Mouse (Mus musculus) WW6 (cell line): ENCODE measurements around the gene Nfix.

ENCODE experiments used
- DNase-seq: peaks from one replicate; pipeline ENCODE4 v3.0.0-alpha.2; 2013; ENCODE audit warnings: low read depth, low spot score

The Nfix gene

DNA sequence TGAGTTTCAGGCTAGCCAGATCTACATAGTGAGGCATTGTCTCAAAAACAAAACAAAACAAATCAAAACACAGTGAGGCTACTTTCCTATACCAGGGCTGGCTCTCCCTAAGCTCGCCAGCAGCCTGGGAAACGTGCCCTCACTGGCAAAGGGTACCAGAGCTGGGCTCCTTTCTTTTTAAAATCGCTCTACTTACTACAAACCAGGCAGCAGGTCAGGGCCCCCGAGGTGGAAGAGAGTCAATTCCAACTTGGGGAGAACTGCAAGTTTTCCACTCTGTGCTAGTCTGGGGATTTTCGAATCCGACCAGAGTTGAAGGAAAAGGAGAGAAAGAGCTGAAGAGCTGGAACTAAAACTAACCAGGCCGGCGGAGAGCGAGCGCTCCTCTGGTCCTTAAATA lies 17.5 kb downstream of the Nfix start:
- DNase-seq = no peak

DNA sequence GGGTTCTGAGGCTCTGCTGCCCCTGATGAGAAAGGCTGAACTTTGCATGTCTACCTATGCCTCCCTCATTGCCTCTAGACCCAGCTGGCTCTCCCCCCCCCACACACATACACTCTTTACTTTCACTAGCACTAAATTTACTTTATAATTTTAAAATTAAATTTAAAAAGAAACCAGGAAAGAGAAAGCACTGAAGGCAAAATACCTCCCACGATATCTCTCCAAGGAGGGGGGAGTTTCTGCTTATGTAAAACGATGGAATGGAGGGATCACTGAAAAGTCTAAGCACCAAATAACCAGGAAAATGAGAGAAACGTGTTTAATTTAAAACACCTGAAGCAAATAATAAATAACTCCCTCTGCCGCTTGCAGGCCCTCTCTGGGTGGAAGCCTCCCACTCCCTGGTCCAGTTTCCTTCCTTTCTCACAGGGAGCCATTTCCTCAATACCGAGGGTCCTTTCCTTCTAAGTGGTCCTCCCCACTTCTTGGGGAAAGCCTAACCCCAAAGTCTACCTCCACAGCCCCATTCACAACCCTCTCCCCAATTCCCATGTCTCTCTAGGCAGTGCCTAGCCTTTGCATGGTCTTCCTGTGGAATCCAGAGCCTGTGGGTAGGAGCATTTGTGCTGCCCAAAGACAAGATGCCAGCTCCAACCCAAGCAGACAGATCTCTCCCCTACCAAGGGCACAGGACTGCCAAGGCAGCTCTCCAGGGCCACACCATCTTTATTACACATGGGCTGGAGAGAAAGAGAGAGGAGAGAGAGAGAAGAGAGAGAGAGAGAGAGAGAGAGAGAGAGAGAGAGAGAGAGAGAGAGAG lies 18.2 kb downstream of the Nfix start:
- no peak for DNase-seq

DNA sequence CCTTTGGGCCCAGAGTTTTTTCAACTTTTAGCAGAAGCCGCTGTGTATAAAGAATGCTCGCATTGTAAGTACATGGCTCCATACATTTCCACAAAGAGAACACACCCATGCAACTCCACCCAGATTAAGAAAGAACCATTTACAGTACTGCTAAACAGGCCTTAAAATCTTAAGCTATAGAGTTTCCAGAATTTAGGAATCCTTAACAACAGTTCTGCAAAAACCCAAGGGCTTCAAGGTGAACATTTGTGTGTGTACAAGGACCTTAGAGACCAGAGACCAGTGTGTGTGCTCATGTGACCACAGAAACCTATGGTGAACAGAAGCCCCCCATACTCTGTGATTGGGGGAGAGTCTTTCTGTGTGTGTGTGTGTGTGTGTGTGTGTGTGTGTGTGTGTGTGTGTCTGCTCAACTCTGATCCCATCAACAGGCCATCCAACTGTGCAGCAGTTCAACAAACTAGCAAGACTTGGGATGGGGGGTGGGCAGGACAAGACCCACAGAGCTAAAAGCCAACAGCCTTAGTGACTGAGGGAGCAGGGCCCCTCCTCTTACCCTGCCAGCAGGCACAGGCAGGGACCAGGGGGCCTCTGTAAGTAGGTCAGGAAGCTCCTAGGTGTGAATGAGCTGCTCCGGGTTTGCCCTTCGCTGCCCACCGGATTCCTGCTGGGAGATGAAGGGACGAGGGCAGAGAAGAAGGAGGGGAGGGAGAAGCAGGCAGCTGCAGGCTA lies 19.0 kb downstream of the Nfix start:
- DNase-seq = no peak

DNA sequence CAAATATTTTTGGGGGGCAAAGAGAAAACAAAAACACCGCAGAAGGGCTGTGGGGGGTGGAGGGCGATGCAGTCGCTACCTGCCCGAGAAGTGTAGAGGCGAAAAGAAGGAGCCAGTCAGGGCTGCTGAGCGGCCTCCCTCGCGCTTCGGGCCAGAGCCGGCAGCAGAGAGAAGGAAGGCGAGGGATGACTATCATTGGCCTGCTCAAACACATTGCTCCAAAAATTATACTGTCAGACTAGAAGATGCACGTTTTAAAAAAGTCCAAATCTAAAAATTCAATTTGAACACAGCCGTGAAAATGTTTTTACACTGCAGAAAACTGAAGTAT lies 20.0 kb downstream of the Nfix start:
- DNase-seq = no peak

DNA sequence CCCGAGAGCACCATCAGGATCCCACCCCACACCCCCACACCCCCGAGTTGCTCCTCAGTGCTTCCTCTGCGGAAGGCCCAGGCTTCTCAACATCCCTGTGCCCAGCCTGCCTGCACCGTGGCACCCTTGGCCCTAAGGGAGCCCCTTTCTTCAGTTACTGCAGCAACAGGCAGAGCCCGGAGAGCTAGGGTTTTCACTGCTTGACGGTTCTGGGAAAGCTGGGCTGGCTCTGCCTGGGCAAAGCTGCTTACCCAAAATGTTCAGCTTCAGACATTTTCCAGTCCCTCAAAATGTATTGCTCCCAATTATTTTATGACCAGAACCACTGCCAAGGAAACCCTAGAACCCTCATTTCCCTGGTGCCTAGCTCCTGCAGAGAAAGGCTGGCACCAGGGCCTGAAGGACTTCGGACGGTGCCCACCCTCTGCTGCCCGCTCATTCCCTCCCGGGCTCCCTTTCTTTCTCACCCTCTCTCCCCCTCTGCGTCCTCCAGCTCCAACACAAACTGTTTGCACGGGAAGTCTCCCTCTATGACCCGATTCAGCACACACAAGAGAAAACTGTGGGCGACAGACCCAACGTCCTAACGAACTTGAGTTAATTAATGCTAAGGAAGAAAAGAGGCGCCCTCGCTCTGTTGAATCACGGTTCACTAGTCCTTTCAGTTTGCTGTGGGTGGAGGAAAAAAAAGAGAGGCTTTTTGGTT lies 20.5 kb downstream of the Nfix start:
- no peak for DNase-seq

DNA sequence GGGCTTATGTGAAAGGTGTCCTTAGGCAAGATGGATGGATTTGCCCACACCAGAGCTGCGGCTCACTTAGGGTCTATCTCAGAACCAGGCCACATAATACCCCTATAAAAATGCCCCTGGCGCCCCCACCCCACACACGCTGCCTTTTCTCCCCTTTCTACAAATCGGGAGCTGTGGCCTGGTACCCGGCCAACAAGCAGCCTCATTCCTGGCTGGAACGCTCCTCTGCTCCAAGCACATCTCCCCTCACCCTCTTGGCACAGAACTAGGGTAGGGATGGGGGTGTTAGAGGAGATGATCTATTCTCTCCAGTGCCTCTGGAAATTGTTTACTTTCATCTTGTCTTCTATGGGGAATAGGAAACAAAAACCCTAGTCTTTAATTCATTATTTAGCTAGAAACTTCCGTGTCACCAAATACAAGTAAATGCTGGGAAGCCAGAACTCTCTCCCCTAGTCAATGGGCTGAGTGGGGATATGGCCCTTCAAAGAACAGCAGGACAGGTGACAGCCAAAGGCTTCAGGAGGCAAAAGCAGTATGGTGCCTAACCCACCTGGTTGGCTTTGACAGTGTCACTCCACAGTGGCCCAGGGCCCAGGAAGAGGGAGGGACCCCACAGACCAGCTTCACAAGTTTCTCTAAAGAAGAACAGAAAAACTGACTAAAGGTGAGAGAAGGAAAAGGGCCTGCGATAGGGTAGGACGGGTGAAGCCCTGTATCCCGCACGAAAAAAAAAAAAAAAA lies 21.3 kb downstream of the Nfix start:
- no peak for DNase-seq

DNA sequence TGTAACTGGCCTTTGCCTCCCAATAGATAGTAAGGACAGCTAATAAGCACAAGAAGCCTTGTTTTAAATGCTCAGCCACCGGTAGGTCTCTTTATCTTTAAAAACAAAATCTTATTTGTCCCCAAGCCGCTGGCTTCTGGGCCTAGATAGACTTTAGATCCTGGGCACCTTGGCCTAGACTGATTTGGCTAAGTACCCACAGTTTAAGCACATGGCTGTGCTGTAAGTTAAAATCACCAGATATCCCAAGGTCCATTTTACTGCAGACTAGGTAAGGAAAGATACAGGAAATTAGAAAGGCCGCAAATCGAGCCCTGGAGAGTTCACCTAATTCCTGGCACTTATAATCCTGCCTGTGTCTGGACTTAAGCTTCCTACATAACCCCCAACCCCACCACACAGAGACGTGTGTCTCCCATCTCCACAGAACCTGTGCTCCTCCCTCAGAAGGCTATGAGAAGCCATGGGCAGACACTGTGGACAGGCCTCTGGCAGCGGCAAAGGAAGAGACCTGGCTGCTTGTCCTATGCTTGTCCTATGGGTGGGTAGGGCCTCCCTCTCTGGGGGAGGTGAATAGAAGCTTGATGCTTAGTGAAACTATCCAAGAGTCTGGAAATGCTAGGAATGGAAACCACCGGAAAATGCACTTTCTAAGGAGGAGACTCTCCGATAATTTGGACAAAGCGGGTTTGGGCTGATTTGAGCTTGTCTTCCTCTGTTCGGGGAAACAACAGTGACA lies 22.1 kb downstream of the Nfix start:
- no peak for DNase-seq

DNA sequence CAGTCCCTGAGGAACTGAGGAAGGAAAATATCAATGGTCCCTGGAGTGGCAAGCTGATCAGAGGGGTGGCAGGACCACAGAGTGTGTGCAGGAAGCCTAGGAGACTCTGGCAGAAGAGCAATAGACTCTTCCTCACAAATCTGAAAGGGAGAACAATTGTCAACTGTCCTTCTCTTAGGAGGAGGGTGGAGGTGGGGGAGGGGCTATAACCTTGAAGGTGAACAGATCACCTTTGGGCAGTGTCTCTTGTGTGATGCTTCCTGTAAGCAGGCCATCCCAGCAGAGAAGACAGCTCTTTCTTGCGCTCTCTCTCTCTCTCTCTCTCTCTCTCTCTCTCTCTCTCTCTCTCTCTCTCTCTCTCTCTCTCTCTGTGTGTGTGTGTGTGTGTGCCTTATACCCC lies 23.6 kb downstream of the Nfix start:
- no peak for DNase-seq

DNA sequence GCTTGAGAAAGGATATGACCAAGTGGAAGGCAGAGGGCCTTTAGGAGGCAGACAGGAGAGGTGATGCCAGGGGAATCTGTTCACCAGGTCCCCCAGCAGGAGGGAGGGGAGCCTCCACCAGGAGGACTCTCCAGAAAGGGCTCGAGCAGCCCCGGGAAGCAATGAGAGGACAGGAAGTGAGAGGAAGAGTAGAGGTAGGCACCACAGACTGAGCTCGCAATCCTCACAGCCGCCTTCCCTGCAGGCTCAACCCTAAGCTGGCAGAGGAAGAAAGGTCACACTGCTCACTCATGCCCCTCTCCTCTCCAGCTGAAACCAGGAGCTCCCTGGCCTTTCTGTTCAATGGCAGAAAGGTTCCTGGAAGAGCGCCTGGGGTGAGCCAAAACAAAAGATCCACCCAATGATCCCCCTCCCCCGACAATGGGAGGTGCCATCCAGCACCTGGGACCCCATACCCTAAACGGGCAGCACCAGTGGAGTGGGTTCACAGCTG lies 24.5 kb downstream of the Nfix start:
- no peak for DNase-seq

DNA sequence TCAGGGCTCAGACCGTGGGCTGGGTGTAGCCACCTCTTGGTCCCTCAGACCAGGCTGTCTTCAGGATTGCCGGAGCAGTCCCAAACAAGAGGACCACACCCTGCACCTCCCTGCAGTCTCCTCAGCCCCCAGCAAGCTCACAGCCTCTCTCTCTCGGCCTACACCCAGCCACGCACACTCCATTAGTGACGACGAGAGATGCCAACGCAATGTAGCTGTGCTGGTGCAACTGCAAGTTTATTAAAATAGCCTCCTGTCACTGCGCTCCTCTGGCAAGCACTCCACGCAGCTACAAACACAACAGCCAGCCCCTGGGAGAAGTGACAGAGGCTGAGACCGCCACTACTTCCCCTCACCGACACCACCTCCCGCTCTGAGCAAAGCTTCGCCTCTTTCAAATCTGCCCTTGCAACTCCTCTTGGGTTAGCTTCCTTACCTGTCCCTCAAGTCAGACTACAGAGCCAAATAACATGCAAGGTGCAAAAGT lies 25.0 kb downstream of the Nfix start:
- DNase-seq = no peak

DNA sequence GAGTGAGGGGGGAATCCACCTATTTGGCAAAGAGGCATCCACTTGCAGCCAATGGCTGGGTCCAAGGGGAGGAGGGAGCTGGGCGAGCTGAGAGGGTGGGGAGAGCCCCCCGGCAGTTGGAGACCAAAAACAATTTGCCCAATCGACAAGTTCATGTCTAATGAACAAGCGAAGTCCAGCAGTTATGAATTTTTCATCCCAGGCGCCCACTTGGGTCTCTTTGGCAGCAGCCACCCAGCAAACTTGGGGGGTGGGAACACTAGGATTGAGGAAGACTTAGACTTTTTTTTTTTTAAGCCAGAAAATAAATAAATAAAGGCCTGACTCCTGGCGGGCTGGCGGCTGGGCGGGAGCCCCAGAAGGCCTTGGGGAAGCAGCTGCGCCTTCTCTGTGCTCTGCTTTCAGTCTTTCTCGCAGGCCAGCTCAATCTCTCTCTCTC lies 25.7 kb downstream of the Nfix start:
- DNase-seq = no peak

DNA sequence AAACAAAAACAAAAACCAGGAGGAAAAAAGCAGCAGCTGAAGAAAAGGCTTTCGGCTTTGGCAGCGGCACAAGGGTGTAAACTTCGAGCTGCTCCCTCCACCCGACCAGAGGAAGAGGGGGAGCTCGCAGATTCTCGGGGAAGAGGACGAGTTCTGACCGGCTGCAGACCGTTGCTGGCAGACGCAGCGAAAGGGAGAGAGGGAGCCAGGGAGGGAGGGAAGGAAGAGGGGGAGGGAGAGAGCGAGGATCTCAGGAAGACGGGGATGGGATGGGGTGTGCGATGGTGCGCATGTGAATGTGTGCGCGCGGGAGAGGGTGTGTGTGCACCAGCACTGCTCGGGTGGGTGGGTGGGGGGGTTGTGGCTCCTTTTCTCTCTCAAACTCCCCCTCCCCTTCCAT lies 26.3 kb downstream of the Nfix start:
- DNase-seq = no peak

DNA sequence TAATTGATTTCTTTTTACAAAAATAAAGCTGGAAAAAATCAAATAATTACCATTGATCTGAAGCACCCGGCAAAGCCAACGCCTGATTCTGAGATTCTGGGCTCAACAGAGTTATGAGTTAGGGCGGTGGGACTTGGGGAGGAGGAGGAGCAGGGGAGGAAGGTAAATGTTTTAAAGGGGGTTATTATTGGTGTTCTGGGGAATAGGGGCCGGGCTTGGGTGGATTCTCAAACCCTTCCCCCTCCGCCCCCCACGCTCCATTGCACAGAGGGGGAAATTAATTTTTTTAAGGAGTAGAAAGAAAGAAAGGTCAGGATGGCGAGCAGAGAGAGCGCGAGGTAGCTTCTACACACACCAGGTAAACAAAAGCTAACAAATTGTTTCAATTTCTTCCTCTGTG lies 26.8 kb downstream of the Nfix start:
- no peak for DNase-seq

DNA sequence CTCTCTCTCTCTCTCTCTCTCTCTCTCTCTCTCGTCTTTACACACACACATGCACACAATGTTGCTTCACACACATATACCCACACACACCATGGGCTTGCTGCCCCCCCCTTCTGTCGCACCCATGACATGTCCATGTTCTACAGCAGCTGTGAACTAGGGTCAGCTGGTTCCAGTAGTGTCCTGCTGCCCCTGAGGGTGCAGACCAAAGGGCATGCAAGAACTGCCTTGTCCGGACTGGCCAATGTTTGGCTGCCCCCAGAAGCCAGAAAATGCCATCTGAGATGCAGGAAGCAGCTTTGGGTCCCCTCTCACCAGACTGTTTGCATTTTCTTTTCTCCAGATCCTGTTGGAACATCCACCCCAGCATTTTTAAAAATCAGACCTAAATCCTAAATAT lies 27.5 kb downstream of the Nfix start:
- DNase-seq = no peak

DNA sequence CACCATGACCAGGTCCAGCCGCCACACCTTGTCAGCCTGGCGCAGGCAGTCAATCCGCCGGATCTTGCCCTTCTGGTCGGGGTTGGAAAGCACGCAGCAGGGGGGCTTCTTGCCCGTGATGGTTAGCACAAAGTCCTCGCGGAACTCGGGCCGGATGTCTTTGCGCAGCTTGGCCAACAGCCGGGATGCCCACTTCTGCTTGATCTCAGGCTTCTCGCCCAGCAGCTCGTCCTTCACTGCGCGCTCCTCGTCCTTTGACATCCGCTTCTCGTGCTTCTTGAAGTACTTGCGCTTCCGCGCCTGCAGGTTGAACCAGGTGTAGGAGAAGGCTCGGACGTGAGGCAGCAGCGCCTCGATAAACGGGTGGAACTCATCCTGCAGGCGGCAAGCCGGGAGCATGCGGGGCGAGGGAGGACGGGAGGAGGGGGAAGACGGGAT lies 28.2 kb downstream of the Nfix start:
- no peak for DNase-seq

DNA sequence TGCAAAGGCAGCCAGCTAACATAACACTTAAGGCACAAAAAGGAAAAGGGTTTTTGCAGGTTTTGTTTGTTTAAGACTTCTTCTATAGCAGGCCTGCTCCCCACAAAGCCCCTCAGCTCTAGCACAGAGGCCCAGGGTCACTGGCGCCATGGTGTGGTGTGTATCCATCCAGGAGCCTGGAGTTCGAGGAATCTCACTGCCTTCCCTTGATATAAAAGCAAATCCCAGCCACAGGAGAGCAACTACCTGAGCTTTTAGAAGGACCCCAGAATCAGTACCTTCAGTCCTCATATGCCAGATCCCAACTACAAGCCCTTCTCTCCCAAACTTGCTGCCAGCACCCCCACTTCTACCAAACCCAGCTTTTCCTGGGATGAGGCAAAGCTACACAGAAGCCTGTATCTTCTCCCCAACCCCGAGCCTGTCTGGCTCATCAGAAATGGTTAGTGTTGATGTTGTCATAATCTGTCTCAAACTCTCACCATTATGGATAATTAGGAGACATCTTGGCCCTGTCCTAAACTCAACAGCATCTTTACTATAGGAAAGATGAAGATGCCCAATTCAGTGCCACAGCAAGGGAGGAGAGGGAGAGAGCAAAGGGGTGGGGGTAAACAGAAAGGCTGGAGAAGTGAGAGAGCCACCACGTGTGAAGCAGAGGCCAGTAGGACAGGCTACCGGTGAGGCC lies 29.0 kb downstream of the Nfix start:
- no peak for DNase-seq

DNA sequence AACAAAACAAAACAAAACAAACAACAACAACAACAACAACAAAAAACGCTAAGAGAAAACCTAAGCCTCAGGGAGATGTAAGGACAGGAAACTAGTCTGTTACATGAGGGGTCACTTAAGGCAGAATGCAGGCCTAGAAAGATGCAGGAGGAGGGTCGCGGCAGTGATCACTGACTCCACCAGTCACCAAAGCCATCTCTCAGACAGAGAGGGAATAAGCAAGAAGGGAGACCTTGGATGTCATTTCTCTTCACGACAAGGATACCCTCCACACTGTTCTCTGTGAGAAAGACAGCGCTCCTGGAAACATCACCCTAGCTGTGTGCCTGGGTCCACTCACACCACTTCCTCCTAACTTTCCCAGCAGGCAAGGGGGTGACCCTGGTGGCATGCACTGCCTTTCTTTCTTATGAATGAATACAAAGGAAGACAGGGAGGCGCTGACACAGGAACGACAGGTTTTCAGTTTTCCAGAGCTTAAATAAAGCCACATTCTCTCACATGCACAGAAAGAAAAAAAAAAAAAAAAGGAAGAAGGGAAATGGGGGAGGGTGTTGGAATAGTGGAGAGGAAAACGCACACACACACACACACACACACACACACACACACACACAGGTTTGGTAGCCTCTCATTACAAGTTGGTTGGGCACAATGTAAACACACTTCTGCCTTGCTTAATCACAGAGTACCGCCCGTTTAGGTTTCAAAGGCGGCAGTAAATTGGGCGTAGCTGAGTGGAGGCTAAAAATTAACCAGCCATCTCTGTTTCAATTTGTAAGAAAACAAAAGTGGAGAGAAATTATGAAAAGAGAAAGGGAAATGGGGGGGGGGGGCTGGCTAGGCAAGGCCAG lies 29.8 kb downstream of the Nfix start:
- DNase-seq = no peak

DNA sequence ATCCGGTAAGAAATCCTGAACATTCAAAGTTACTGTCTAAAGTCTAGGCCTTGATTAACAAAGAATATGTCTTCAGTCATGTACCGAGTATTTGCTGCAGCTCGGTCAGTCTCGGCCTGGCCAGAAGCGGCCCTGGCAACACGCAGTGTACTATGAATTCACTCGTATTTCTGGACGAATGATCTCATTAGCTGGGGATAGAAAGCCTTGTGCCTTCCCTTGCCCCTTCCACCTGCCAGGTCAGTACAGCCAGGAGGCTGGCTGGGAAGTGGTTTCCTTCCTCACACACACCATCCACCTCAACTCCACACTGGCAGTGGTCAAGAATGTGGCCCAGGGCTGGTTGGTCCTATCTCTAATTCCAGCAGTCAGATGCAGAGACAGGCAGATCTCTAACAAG lies 30.8 kb downstream of the Nfix start:
- no peak for DNase-seq

DNA sequence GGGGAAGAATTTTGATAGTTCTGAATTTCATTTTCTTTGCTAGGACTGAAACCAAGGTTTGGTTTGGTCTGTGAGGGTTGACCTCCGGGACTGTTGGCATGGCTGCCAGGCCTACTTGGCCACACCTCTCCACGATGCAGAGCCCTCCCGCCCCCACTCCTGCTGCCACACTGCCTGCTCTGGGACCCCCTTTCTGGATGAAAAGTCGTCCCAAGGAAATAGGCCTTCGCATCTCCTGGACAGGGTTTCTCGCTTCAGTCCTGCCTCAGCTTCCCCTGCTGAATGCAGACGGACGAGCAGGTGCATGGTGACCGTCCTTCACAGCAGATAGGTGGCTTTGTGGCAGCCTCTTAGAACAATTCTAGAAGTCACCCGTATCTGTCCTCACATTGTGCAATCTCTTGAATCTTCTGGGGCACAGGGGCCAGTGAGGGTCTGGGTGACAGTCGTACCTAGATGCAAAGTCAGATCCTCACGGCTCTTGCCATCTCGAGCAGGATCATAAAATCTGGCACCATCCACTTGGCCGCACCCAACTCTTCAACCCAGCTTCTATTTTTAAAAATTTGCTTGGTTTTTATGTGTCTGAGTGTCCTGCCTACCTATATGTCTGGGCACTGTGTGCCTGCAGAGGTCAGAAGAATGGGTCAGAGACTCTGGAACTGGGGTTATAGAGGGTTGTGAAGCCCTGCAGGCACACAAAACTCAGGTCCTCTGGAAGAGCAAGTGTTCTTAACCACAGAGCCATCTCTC lies 31.6 kb downstream of the Nfix start:
- DNase-seq = no peak
